Mouse (Mus musculus) mouse embryonic stem cell (cell line): Measurements from ENCODE around the gene Atp6v1e1.
"Not testable (repeated sequence)": the region's sequence is repeated elsewhere in the genome, so short reads cannot be mapped to it uniquely, and the experiment has no call there.

Experiments used
- in situ Hi-C, 2 experiments: fragments of 300-500 bp; cut with MboI; formaldehyde crosslinking; loops; 1 replicate in 1 of 2; 3 replicates in 1 of 2; pipeline ENCODE4 v1.14.3; 2019 to 2020; ENCODE audit warnings: low sequenced_read_pairs in 2 of 2, low pct_unique_long_range_greater_than_20kb in 1 of 2, mixed read lengths in 1 of 2; ENCODE audit not compliant: unreplicated experiment in 1 of 2

Atp6v1e1 gene

GRCm38 (mm10) chr6:120822937-120823614 is 483 bp upstream of the Atp6v1e1 start:
- in situ Hi-C loops: no loop called here

GRCm38 (mm10) chr6:120821715-120822114 is 878 bp downstream of the Atp6v1e1 start:
- in situ Hi-C loops: no loop called here

- in situ Hi-C loops: no loop called here
Measured at GRCm38 (mm10) chr6:120820941-120821340, 1.7 kb downstream of the Atp6v1e1 start.

GRCm38 (mm10) chr6:120820144-120820543 is 2.4 kb downstream of the Atp6v1e1 start:
- in situ Hi-C loops: no loop called here

- in situ Hi-C loops: no loop called here
Measured at GRCm38 (mm10) chr6:120819294-120819693, 3.3 kb downstream of the Atp6v1e1 start.

- in situ Hi-C loops: not testable (repeated sequence)
Measured at GRCm38 (mm10) chr6:120811999-120812398, 10.6 kb downstream of the Atp6v1e1 start.

GRCm38 (mm10) chr6:120807738-120808081 is 14.9 kb downstream of the Atp6v1e1 start:
- in situ Hi-C loops: no loop called here

- in situ Hi-C loops: no loop called here
Measured at GRCm38 (mm10) chr6:120806999-120807737, 15.4 kb downstream of the Atp6v1e1 start.

- in situ Hi-C loops: no loop called here
Measured at GRCm38 (mm10) chr6:120799581-120800041, 23.0 kb downstream of the Atp6v1e1 start.

GRCm38 (mm10) chr6:120798905-120799304 is 23.7 kb downstream of the Atp6v1e1 start:
- in situ Hi-C loops: no loop called here

GRCm38 (mm10) chr6:120798019-120798418 is 24.6 kb downstream of the Atp6v1e1 start:
- in situ Hi-C loops: no loop called here

GRCm38 (mm10) chr6:120796111-120796510 is 26.5 kb downstream of the Atp6v1e1 start:
- in situ Hi-C loops: no loop called here

GRCm38 (mm10) chr6:120795422-120796086 is 27.0 kb downstream of the Atp6v1e1 start:
- in situ Hi-C loops: no loop called here

- in situ Hi-C loops: no loop called here
Measured at GRCm38 (mm10) chr6:120792947-120793346, 29.6 kb downstream of the Atp6v1e1 start.

- in situ Hi-C loops: no loop called here
Measured at GRCm38 (mm10) chr6:120790717-120791116, 31.9 kb downstream of the Atp6v1e1 start.

- in situ Hi-C loops: no loop called here
Measured at GRCm38 (mm10) chr6:120790153-120790552, 32.4 kb downstream of the Atp6v1e1 start.

GRCm38 (mm10) chr6:120788904-120789303 is 33.7 kb downstream of the Atp6v1e1 start:
- in situ Hi-C loops: no loop called here

- in situ Hi-C loops: no loop called here
Measured at GRCm38 (mm10) chr6:120788068-120788607, 34.5 kb downstream of the Atp6v1e1 start.

- in situ Hi-C loops: no loop called here
Measured at GRCm38 (mm10) chr6:120784351-120784750, 38.2 kb downstream of the Atp6v1e1 start.
